Mouse (Mus musculus) stomach, embryonic 16.5 days (tissue): ENCODE data around the gene Hes7. TPM values are rescaled to one million over a fixed set of nuclear protein-coding genes. Genes with fewer than 3 reads are reported as not detected.

Experiments
- ATAC-seq: fragments of 200-750 bp; cut with Nextera tagmentation; 2 replicates; pipeline ENCODE4 v1.8.0; 2017; ENCODE audit warnings: moderate number of reproducible peaks, moderate TSS enrichment; ENCODE audit not compliant: insufficient read depth, low FRiP score
- H3K27ac ChIP-seq: fragments of 300-500 bp; sonication (generic); 2 replicates; pipeline ENCODE4 v1.5.1; 2014; ENCODE audit warnings: low read length
- H3K27me3 ChIP-seq: fragments of 300-500 bp; sonication (generic); 2 replicates; pipeline ENCODE4 v1.6.1; 2014; ENCODE audit warnings: low read length, control low read depth, mixed read lengths; ENCODE audit not compliant: control insufficient read depth, insufficient read depth
- H3K36me3 ChIP-seq: fragments of 300-500 bp; sonication (generic); 2 replicates; pipeline ENCODE4 v1.6.1; 2014; ENCODE audit warnings: low read length; ENCODE audit not compliant: control insufficient read depth, insufficient read depth
- H3K4me1 ChIP-seq: fragments of 300-500 bp; sonication (generic); 2 replicates; pipeline ENCODE4 v1.6.1; 2014; ENCODE audit warnings: low read length, control low read depth, mixed read lengths; ENCODE audit not compliant: control insufficient read depth, insufficient read depth
- H3K4me2 ChIP-seq: fragments of 300-500 bp; sonication (generic); 2 replicates; pipeline ENCODE4 v1.6.1; 2014; ENCODE audit warnings: low read depth, low read length, mixed read lengths
- H3K4me3 ChIP-seq: fragments of 300-500 bp; sonication (generic); replicated peaks from 2 replicates; pipeline ENCODE4 v1.5.1; 2014; ENCODE audit warnings: mild to moderate bottlenecking, low read length
- H3K9ac ChIP-seq: fragments of 300-500 bp; sonication (generic); 2 replicates; pipeline ENCODE4 v1.6.1; 2014; ENCODE audit warnings: low read length
- H3K9me3 ChIP-seq: fragments of 300-500 bp; sonication (generic); replicated peaks from 2 replicates; pipeline ENCODE4 v1.6.1; 2016; ENCODE audit warnings: low read length, control low read depth; ENCODE audit not compliant: control insufficient read depth
- WGBS: fragments of 180-500 bp; shearing (Covaris S2); extraction: QIAGEN DNeasy Blood & Tissue Kit; methylation state at CpG from one replicate; pipeline ENCODE4 v1.1.7; 2014; 5-methylcytosine and 5-hydroxymethylcytosine counted together
- polyA plus RNA-seq: library from polyadenylated mRNA; unstranded; fragments of >200 nt; fragmentation: Nextera tagmentation; extraction: Ambion mirVana; gene quantifications from 2 replicates; pipeline ENCODE4 v1.2.1, GENCODE M21; 2015

Gene Hes7
- polyA plus RNA-seq, 1 experiment from 2014 or later: 0.40 TPM

DNA sequence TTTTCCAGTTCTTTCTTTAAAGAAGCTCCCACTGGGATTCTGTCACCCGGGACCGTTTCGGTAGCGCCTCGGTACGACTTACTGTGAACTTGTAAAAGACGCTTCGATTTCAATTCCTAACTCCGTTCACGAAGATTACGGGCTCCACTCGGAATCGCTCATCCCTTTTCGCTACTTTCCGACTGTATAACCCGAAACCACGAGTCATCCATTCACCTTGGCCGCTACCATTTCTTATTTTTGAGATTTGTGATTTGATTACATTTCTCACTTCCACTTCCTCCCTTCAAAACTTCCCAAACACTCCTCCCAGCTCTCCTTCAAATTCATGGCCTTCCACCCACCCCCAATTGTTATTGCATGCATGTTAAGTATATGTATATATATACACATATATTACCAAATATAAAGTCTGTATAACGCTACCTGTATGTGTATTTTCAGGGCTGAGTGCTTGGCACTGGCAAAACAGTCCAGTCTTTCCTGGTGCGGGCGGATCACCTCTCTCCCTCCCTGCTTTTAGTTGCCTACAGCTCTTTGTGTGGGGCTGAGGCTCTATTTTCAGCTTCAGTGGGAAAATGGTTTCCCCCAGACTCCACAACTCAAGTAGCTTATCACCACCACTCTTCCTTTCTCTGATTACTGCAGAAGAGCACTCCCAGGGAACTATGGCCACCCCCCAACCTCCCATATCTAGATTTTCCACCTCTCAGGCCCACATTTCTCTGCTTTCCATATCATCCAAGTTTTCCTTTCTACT is 9.0 kb upstream of the Hes7 start:
- H3K4me1 ChIP-seq: no peaks in the 10 kb centered on the region
- H3K27ac ChIP-seq: no peak overlapping the region
- ATAC-seq: no peak
- H3K36me3 ChIP-seq: peaks cover 6% of the 10 kb centered on the region
- H3K27me3 ChIP-seq: no peaks in the 10 kb centered on the region
- WGBS: 8% methylated on average over 21 of the region's 21 CpGs
- peak overlapping the region; percentile 58 for H3K4me2 ChIP-seq
- peak overlapping the region; percentile 53 for H3K4me3 ChIP-seq
- peak overlapping the region; percentile 64 for H3K9ac ChIP-seq
- H3K9me3 ChIP-seq: no peaks in the 10 kb centered on the region

DNA sequence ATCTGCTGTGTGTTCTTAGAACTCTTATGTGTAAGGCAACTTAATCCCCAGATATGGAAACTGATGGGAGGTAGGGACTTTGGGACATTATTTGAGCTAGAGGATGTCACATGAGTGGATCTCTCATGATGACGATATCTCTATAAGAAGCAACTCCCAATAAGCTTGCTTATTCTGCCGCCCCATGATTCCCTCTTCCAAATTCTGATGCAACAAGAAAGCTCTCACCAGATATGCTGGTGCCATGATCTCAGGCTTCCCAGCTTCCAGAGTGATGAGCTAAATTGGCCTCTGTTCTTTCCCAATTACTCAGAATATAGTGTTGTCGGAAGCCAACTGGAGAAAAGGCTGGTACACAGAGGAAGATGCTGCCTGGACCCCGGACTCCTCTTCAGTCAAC is 8.3 kb upstream of the Hes7 start:
- Histone ChIP-seq H3K36me3 (peaks cover 5% of the 10 kb centered on the region), H3K4me1 (no peaks in the 10 kb centered on the region), H3K9me3 (no peaks in the 10 kb centered on the region), H3K27ac (no peak overlapping the region), H3K4me3 (no peak overlapping the region), H3K27me3 (no peaks in the 10 kb centered on the region), H3K9ac (no peak overlapping the region), H3K4me2 (no peak overlapping the region)
- no peak for ATAC-seq
- 56% methylated on average over 4 of the region's 4 CpGs for WGBS

DNA sequence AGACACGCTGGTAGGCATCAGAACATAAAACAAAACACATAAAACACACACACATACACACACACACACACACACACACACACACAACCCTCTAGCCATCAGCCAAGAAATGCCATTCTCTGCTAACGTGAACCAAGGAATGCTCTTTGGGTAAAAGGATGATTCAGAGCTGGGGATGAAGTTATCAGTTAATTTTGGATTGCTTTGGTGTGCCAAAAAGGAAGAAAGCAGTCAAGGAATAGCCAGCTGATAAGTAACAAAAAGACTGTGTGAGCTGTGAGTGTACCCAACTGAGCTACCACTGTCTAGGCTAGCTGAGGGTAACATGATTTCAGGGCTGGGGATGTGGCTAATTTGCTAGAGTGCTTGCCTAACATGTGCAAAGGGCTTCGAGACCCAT is 6.2 kb upstream of the Hes7 start:
- Histone ChIP-seq H3K27me3 (no peaks in the 10 kb centered on the region), H3K9ac (no peak overlapping the region), H3K4me3 (no peak overlapping the region), H3K4me1 (peaks cover 3% of the 10 kb centered on the region), H3K36me3 (no peaks in the 10 kb centered on the region; the same call in 1 of the 2 replicates), H3K9me3 (no peaks in the 10 kb centered on the region), H3K27ac (no peak overlapping the region), H3K4me2 (no peak overlapping the region)
- 71% methylated on average over 3 of the region's 3 CpGs for WGBS
- ATAC-seq: no peak

DNA sequence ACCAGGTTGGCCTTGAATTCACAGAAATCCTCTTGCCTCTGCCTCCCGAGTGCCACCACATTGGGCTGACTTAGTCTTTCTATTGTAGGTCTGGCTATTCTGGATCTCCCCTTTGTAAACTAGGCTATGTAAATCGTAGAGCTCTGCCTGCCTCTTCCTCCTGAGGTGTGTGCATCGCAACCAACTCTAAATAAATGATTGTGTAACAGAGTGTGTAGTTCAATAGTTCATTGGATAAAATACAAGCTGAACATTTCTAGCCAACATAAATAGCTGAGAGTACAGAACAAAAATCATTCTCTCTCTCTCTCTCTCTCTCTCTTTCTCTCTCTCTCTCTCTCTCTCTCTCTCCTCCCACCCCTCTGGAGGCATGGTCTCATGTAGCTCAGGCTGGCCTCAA is 5.6 kb upstream of the Hes7 start:
- Histone ChIP-seq H3K4me1 (peaks cover 8% of the 10 kb centered on the region), H3K9ac (no peak overlapping the region), H3K9me3 (no peaks in the 10 kb centered on the region), H3K27ac (no peak overlapping the region), H3K36me3 (no peaks in the 10 kb centered on the region), H3K4me2 (no peak overlapping the region), H3K4me3 (no peak overlapping the region), H3K27me3 (no peaks in the 10 kb centered on the region)
- ATAC-seq: no peak
- WGBS: 79% methylated on average over 3 of the region's 3 CpGs

DNA sequence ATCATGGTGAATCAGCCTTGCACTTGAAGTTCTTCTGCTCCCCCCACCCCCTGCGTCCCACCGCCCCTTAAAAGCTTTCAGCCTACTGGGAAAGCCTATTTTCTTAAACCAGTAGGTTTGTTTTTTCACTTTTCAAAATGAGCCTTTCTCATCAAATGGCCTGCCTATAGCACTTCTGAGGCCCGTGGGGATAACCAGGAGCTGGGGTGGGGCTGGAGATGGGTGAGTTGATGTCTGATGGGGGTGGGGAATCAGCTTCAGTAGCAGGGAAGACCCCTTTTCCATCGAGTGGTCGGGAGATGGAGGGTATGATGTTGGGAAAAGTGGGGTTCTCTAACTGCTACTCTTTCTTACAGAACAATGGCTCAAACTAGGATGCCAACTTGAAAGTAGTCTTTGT is 3.4 kb upstream of the Hes7 start:
- Histone ChIP-seq H3K36me3 (no peaks in the 10 kb centered on the region), H3K4me2 (peak overlapping the region; percentile 69; the same call in 1 of the 2 replicates), H3K9ac (no peak overlapping the region), H3K27me3 (no peaks in the 10 kb centered on the region), H3K4me3 (no peak overlapping the region), H3K9me3 (no peaks in the 10 kb centered on the region), H3K27ac (no peak overlapping the region), H3K4me1 (peaks cover 21% of the 10 kb centered on the region)
- 42% methylated on average over 5 of the region's 5 CpGs for WGBS
- ATAC-seq: no peak

DNA sequence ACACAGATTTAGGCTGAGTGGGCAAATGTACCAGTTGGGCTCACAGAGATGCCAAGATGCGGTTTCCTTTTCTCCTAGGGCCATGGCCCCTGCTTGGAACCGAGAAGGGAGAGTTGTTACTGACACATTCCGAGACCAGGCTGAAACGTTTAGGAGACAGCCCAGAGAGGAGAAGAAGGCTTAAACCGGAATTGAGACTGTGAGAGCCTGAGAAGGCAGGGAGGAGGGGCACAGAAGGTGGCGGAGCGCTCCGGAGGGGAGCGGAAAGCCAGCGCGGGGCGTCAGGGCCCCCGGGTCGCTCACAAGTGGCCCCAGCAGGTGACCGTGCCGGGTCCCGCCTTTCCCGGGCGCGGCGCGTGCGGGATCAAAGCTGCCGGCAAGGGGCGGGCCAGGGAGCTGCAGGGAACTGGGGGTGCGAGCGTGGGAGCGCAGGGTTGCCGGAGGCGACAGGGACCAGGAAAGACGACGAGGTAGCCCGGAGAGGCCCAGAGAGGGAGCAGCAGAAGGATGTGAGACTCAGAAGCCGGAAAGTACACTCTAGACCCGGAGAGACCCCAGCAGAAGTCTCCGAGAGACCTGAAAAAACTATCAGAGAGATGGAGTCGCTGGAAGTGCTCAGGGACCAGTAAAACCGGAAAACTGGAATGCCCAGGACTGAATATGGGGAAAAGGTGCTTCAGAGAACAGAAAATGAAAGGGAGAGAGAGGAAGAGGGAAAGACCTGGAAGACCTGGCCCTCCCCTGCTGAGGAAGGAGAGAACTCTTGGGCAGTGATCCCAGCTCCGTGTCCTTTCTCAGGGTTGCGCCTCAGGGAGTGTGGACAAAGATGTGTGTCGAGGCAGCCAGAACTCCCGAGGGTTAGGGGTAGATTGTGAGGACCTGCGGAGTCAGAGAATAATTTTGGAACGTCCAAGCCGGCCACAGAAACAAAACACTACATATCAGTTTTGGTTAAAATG is 2.2 kb upstream of the Hes7 start:
- WGBS: under 1% methylated on average over 45 of the region's 45 CpGs
- peak overlapping the region; percentile 66 for H3K4me3 ChIP-seq
- peak overlapping the region; percentile 77 for H3K9ac ChIP-seq
- H3K9me3 ChIP-seq: no peaks in the 10 kb centered on the region
- peak overlapping the region; percentile 87 for H3K27ac ChIP-seq
- no peaks in the 10 kb centered on the region for H3K36me3 ChIP-seq
- peak; percentile 34 for ATAC-seq
- H3K4me2 ChIP-seq: peak overlapping the region; percentile 69
- no peaks in the 10 kb centered on the region for H3K27me3 ChIP-seq
- peaks cover 21% of the 10 kb centered on the region for H3K4me1 ChIP-seq

DNA sequence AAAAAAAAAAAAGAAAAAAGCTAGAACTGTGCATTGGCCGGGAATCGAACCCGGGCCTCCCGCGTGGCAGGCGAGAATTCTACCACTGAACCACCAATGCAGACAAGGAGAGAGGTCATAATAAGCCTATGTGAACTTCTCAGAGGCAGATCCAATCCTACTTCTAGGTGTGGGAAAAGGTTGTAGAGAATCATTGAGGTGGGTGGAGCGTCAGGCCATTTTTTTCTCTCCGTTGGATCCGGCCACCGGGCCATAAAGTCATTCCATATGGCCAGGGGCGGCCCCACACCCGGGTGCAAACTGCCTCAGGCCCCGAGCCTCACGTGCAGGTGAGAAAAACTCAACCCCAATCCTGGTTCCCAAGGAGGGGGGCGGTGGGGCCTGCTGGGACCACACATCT is 1.4 kb upstream of the Hes7 start:
- 0 out of 2 replicates have a peak overlapping the region, but pooled peaks have one; percentile 23 for H3K9ac ChIP-seq
- no peaks in the 10 kb centered on the region for H3K27me3 ChIP-seq
- H3K4me2 ChIP-seq: peak overlapping the region; percentile 95
- no peaks in the 10 kb centered on the region for H3K36me3 ChIP-seq
- H3K4me3 ChIP-seq: peak overlapping the region; percentile 66
- H3K27ac ChIP-seq: no peak overlapping the region; the same call in 1 of the 2 replicates
- ATAC-seq: no peak
- peaks cover 21% of the 10 kb centered on the region for H3K4me1 ChIP-seq
- WGBS: 2% methylated on average over 15 of the region's 15 CpGs
- no peaks in the 10 kb centered on the region for H3K9me3 ChIP-seq

DNA sequence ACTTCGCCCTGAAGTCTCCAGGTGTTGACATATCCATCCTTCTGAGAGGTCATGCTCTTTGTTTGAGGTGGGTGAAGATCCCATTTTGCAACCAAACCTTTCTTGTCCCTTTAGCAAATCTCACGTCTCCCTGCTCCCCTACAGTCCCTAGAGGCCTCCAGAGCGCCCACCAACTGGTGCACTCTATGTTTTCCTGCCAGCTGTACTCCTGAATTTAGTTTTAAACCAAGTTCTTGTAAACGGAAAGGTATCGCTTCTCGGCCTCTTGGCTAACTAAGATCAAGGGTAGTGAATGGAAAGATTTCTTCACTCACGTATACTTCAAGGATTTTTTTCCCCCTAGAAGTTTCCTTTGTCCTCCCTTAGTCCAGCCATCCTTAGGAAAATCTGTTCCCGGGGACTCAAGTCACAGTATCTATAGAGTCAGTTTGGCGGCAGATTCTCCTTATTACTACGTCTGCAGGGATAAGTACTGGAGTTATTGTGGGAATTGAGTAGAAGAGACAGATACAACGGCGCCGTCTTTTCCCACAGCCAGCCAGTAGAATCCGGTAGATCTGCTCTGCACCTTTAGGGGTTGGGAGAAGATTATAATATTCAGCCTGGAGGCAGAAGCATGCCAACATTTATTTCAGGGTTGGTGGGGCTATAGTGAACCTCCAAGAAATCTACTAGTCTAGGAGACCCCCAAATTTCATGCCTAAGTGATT is 603 bp upstream of the Hes7 start:
- no peaks in the 10 kb centered on the region for H3K27me3 ChIP-seq
- peak overlapping the region; percentile 95 for H3K4me2 ChIP-seq
- H3K9ac ChIP-seq: peak overlapping the region; percentile 65; the same call in 1 of the 2 replicates
- H3K36me3 ChIP-seq: no peaks in the 10 kb centered on the region
- WGBS: 49% methylated on average over 14 of the region's 14 CpGs
- no peak overlapping the region for H3K27ac ChIP-seq
- peak overlapping the region; percentile 57 for H3K4me3 ChIP-seq
- peaks cover 21% of the 10 kb centered on the region for H3K4me1 ChIP-seq
- ATAC-seq: no peak
- no peaks in the 10 kb centered on the region for H3K9me3 ChIP-seq
